Mouse (Mus musculus) cerebellum, adult 9-11 months (tissue): ENCODE measurements around the gene Uba5.

Source experiments
- DNase-seq: peaks from one replicate; pipeline ENCODE4 v3.0.0; 2022

The Uba5 gene

DNA sequence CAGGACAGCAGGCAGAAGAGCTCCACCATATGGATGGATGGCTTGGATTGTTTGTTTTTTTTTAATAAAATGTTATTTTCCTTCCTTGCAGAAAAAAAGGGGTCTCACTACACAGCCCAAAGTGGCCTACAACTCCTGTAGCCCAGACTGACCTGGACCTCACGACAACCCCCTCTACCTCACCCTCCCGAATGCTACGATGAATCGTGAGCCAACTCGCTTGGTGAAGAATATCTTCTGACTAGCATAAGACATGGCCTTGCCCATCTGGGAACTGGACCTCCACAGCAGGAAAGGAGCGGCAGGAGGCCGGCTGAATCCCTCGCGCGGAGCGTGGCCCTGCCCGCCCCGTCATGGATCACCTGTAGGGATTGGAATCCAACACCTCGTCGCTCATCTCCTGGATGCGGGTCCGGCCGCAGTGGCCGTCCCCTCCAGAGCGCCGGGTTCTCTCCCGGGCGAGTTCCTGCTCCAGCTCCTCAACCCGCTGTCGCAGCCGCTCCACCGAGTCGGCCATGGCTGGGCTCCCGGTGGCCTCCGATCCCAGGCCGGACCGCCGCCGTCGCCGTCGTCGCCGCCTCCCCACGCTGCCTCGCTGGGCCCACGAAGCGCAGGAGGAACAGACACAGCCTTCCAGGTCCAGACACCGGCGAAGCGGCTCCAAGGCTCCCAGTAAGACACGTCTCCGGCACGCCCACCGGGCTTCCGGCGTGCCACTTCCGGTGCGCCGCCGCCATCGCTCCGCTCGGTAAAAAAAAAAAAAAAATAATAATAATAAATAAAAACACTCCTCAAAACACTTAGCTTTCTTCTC is at the start of gene Uba5:
Gene Uba5, minus strand, starts transcription at position 705 of the 814 bp plus-strand sequence.
- DNase-seq, result peak; percentile 78

GRCm38 (mm10) chr9:104109151-104109550 is 46.2 kb upstream of the Uba5 start:
- no peak for DNase-seq

- no peak for DNase-seq
Measured at GRCm38 (mm10) chr9:104108571-104109143, 45.7 kb upstream of the Uba5 start.

- no peak for DNase-seq
Measured at GRCm38 (mm10) chr9:104107482-104107881, 44.5 kb upstream of the Uba5 start.

GRCm38 (mm10) chr9:104106930-104107329 is 44.0 kb upstream of the Uba5 start:
- DNase-seq, result no peak

DNA sequence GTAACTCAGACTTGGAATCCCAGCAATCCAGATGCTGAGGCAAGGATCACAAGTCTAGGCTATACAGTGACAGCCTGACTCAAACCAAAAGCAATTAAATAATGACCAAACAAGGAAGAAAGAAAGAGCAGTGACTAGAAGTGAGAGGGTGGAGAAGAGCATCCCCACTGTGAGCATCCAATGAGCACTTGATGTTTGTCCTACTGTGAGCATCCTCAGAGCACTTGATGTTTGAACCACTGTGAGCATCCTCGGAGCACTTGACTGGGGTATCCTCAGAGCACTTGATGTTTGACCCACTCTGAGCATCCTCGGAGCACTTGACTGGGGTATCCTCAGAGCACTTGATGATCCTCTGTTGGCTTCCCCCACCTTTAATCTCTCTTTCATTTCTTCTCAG is 42.1 kb upstream of the Uba5 start:
- DNase-seq, result no peak

- peak; percentile 14 for DNase-seq
Measured at GRCm38 (mm10) chr9:104102901-104103300, 40.0 kb upstream of the Uba5 start.

- no peak for DNase-seq
Measured at GRCm38 (mm10) chr9:104102301-104102700, 39.4 kb upstream of the Uba5 start.

DNA sequence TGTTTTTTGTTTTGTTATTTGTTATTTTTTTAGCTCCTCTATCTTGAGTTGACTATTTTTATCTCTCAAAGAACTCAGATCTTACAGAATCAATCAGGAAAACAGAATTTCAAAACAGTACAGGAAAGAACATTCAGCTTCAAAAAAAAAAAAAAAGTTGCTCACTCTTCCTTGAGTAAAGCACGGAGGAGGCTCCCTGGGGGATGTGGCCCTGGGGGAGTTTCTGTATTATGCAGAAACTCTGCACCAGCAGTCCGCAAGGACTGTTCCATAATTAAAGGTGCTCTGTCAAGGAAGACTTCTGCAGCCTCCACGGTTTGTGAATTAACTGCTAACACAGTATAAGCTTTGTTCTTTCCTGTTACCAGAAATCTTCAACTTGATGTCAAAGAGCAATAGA is 38.5 kb upstream of the Uba5 start:
- no peak for DNase-seq

GRCm38 (mm10) chr9:104100822-104101221 is 37.9 kb upstream of the Uba5 start:
- no peak for DNase-seq

DNA sequence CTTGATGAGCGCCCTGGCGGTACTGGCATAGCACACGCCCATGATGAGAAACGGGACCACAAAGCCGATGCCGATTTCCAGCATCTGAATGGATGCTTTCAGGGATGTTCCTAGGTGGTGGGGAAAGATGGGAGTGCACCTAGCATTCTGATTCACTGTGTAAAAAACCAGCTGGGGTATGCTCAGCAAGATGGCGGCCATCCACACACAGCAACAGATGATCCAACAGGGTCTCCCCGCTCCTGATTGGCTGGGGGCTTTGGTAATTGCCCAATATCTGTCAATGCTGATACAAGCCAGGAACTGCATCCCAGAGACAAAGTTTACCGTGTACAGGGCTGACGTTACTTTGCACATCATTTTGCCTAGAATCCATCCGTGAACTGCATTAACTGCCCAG is 36.1 kb upstream of the Uba5 start:
- DNase-seq, result no peak

DNA sequence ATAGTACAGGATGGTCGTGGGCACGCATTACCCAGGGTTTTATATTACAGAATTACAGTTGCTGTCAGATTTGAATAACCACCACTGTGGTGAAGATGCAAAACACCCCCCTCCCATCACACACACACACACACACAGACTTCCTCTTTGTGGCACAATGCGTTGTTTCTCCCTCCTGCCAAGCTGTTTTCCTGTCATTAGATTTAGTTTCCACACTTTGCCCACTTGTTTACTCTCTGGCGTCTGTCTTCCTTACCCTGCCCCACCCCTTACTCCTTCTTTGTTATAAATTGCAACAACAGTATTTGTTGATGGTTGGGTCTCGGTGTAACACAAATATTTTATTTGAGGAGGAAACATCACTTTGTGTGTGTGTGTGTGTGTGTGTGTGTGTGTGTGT is 35.3 kb upstream of the Uba5 start:
- DNase-seq, result no peak

DNA sequence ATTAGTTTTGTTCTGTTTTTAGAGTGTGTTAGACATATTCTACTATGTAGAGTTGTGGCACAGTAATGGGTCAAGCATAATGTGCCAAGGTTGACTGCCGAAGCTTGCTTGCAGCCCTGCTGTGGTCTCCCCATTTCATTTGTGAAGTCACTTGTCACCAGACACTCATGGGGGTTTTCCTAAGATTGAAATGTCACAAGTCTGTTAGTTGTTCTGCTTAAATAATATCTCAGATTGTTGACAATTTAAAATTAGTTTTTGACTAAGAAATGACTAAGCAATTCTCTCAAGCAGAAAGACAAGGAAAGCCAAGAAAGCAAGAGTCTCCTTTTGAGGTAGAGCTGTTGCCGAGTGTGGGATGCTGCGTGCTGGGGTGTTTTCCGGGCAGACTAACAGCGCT is 30.0 kb upstream of the Uba5 start:
- DNase-seq, result no peak

DNA sequence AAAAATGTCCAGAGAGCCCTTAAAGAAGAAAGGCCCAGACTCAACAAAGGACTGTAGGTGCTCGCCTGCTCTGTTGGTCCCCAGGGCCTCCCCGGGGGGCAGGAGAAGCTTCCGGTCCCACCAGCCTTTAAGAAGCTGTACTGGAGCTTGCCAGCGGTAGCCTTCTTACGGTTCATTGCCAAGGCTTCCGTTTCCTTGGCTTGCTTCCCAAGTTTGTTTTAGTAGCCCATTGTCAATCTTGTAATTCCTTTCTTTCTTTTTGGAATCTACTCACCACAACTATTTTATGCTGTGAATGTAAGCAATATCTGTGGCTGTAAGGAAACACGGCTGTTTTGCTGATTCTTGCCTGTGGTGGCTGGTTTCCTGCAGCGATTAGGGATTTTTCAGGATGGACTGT is 25.6 kb upstream of the Uba5 start:
- no peak for DNase-seq

DNA sequence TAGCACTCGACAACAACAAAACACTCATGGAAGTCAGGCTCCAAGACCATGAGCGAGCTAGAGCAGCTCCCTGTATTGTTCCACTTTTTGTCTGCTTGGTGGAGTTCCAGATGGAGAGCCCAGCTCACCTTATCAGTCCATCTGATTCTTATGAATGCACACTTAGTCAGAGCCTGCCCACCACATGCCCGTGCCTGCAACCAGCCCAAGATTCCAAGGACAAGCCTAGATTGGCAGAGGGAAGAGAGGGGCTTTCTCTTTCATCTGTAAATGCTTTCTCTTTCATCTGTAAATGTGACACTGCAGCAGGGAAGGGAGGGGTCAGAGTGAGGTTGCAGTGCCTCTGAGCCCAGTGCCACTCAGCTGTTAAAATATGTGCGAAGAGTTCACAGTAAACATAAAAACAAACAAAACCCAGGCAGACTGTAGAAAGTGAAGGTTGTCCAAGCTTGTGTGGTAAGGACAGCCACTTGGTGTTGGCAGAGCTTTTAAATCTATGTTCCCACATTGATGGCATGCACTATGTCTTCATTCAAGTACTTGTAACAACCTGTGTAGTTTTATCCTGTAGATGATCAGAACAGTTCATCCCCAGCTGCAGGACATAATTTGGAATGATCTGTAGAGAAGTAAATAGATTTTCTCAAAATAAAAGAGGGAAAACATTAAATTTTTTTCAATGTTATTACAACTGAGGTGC is 22.9 kb upstream of the Uba5 start:
- no peak for DNase-seq

DNA sequence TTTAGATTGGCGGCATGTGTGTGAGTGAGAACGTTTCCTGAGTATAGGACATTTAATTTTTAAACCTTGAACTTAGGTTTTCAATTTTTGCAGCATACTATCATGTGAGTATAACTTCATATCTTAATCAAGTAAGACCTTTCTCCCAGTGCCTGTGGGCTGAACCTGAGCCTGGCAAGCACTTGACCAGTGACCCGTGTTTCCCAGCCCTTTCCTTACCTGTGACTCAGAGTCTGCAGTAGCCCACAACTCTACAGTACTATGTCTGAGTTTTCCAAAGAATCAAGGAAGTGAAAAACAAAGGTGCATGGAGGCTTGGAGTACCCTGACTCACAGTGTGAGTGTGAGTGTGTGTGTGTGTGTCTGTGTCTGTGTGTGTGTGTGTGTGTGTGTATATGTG is 17.1 kb upstream of the Uba5 start:
- no peak for DNase-seq

GRCm38 (mm10) chr9:104079379-104079778 is 16.4 kb upstream of the Uba5 start:
- no peak for DNase-seq

DNA sequence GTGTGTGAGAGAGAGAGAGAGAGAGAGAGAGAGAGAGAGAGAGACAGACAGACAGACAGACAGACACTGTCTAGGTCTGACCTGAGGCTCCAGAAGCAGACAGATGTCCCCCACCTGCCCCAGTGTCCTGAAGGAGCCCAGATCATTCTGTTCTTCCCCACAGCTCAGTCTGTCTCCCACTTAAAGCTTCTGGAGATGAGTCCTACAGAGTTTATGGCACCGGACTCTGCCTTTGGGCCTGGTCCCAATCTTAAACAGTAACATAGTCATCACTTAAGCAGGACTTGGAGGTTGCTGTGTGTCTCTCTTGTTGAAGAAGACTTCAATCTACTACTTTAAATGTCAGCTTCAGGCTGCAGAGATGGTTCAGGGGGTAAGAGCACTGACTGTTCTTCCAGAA is 15.8 kb upstream of the Uba5 start:
- no peak for DNase-seq

- DNase-seq, result no peak
Measured at GRCm38 (mm10) chr9:104075808-104076207, 12.9 kb upstream of the Uba5 start.

DNA sequence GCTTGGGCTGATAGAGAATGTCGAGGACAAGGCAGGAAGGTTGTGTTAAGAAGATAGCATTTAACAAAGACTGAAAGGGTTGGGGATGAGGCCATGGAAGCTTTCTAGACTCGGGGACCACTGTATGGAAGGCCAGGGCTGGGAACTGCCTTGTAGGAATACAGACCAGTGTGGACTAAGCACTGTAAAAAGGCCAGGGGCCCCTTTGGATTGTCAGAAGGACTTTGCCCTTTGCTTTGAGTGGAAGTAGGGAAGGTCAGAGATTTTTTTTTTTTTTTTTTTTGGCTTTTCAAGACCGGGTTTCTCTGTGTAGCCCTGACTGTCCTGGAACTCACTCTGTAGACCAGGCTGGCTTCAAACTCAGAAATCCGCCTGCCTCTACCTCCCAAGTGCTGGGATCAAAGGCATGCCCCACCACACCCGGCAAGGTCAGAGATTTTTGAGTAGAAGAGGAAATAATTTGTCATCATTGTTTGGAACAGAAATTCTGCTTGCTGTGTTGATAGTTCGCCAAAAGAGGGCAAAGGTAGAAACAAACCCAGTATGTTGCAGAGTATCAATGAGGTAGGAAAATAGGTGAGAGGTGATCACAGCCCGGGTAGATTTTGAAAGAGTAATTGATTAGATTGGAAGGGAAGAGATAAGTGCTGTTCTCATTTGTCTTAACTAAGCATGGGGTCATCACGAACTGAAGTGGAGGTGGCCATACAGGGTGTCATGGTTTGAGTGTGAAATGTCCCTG is 8.1 kb upstream of the Uba5 start:
- no peak for DNase-seq

DNA sequence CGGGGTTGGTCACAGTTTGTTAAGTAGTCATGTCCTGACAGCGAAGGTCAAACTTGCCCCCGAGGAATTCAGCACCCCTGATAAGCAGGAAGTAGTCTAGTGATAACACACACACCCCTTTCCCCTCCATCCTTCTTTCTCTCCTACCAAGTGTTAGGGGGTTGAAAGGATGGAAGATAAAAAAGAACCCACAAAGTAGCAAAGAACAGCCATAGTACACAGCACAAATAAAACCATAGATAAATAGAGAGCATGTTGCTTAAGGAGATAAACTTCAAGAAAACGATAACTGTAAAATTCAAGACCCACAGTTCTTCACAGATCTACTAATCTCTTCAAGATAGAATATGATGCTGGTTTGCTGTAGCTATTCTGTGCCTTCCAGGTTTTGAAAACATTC is 7.3 kb upstream of the Uba5 start:
- no peak for DNase-seq

DNA sequence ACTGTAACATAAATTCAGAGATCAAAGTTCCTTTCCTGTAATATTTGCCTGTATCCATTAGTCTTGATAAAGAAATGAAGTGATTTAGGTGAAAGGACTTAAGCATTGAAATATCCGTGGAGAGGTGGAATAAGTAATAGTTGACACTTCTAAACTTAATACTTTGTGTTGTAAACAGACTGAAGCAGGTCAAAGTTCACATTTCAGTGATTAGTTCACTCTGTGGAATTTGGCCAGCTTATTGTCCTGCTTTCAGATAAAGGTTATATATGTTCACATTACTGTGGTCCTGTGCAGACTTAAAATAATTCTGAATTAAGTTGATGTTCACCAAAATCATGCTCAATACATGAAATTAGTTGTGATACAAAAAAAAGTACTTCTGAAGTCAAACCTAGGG is 1.6 kb upstream of the Uba5 start:
- no peak for DNase-seq

DNA sequence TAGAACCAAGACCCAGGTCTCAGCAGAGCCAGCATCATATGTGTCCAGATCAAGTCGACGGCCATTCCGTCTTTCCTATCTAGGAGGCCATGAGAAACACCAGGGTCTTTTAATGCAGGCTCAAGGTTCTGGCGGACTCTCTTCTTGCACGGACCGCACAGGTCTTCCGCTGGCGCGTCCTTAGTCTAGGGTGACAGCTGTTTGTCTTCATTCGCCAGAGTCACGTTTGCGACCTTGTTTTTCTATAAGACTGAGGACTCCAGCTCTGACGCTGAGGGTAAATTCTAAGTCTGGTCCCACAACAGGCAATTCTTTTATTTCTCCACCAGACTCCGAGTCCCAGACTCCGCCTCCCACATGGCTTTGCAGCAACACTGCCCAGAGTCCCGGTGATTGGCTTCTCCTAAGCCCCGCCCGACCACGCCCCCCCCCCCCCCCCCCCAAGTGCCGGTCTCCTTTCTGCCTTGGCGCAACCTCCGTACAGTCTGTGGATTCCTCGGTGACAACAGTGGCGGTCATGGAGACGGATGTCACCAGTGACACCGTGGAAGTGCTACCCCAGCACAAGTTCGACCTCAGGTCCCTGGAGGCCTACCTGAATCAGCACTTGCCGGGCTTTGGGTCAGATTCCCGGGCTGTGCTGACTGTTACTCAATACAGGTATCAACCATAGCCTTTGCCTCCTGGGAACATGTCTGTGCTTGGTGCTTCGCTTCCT is 469 bp upstream of the Uba5 start, which contains the start of gene Acad11:
Gene Acad11, plus strand, starts transcription at position 134 of the 718 bp plus-strand sequence.
- DNase-seq, result peak; percentile 90
